Mouse (Mus musculus): ENCODE results near the gene Ulk3.

Gene Ulk3

DNA sequence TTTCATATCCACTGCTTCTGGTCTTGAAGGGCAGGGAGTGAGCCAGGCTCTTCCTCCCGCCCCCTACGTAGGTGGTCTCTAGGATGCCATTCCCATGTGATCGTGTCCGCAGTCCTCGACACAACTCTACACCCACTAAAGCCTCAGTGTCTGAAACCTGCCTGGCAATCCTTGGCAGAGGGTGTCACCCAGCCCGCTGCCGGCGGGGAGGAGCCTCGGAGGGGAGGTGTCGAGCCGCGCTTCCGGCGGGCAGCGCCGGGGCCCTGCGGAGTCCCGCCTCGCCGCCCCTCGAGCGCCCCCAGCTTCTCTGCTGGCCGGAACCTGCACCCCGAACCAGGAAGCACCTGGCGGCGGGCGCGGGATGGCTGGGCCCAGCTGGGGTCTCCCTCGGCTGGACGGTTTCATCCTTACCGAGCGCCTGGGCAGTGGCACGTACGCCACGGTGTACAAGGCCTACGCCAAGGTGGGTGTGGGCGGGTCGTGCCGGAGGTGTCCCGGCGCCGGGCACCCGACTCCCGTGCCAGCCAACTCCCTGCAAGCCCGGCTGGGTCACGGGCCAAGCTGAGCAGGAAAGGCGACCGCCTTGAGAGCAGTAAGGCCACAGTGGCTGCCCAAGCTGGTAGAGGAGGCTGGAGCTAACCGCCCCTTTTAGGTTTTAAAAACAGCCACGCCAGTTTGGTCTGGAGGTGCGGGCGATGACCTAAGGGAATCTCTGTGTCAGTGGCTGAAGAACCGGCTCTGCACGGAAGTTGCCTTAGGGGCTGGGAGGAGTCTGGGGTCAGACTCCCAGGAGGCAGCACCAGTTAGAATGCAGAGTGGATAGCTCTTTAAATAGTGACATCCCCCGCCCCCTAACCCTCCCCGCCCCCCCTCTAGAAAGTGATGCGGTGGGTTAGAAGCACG is at the start of gene Ulk3:
Gene Ulk3, plus strand, starts transcription at position 229 of the 903 bp plus-strand sequence.
- peak; percentile 71 to 81 for DNase-seq

DNA sequence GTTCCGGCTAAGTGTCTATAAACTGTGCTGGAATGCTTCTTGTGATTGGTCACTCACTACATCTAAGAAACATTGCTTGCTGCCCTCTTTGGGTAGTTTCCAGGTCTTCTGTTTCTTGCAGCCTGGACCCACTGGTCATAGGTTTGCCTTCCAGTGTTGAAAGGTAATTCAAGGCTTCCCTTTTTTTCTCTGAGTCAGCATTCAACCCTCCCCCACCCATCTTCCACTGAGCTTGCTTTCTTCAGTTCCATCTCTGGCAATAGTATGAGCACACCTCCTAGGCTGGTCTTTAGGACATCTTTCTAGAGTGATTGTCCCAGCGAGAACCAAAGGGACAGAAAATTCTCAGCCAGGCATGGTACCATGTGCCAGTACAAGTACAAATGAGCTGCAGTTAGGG is 49.7 kb upstream of the Ulk3 start:
- DNase-seq, result no peak

DNA sequence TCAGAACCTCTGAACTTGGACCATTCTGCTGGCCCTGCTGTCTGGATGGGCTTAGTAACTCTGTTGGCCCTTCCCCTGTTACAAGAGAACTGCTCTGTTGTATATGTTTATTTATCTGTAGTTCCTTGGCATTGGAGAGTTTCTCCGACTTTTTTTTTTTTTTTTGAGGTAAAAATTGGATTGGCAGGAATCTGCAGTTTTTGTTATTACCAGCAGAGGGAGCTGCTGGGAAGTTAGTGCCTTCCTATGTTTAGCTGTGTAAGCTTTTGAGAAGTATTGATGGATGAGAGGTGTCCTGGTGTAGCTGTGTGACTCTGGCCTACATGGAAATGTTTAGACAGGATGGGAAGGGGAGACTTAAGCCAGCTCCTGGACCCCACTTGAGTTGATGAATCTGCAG is 47.9 kb upstream of the Ulk3 start:
- DNase-seq, result peak; percentile 76 to 77

DNA sequence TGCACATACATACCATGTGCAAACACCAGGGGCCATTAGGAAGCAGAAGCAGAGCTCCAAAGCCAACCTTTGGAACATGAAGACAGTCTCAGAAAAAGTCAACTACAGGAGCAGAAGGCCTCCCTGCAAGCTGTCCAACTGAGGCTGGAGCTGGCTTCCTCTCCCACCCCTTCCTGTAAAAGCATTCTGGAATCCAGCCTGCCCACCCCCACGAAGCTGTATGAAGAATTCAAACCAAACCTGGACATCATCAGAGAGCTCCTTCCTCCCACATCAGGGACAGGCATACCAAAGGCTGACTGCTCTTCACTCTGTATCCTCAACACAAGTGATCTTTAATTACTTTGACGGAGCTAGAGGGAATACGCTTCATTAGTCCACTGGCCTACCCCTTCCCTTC is 45.3 kb upstream of the Ulk3 start:
- no peak for DNase-seq

DNA sequence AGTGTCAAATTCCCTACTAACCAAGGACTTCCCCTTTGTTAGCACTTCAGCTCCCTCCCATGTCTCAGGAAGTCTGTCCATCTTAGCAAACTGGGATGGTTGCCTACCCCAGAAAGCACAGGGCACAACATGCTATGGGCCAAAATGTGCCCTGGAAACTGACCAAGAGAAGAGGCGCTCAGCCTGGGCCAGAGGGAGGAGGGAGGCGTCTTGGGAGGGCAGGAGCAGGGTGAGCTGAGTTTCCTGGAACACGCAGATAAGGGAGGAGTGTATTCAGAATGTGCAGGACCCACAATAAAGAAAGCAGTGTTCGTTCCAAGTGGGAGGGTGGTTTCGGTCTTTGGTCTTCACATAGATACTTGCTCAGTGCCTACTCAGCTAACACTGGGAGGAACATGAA is 42.0 kb upstream of the Ulk3 start:
- DNase-seq, result peak; percentile 55 to 60

DNA sequence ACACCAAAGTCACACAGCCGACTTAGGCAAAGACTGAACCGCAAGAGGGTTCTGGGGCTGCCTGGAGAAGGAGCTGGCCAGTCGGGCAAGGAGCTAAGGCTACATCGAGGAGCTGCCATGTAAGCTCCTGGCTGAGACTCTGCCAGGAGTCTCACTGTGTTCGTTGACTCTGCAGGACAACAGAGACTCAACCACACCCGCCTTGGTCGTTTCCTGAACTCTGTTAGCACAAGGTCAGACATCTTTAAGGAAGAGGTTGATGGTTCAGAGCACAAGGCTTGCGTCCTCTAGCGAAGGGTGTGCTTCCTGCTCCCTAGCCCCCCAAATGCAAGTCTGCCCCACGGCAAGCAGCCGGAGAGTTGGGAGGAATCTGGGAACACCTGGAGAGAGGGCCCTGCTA is 41.4 kb upstream of the Ulk3 start:
- no peak for DNase-seq

DNA sequence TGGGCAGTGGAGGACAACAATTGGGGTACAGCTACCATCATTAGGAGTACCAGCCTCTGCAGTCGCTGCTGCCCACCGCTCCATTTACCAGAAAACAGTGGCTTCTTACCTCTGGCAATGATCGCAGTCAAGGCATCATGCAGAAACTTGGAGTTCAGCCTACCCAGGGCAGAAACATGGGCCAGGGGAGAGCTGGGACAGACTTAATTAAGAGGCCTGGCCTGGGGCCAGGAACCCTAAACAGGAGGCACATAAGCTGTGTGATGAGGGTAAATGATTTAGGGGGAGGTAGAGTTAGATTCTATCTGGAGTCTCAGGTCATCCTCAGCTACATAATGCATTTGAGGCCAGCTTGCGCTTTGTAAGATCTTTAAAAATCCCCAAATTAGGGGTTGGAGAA is 40.1 kb upstream of the Ulk3 start:
- DNase-seq, result peak; percentile 85 to 86

DNA sequence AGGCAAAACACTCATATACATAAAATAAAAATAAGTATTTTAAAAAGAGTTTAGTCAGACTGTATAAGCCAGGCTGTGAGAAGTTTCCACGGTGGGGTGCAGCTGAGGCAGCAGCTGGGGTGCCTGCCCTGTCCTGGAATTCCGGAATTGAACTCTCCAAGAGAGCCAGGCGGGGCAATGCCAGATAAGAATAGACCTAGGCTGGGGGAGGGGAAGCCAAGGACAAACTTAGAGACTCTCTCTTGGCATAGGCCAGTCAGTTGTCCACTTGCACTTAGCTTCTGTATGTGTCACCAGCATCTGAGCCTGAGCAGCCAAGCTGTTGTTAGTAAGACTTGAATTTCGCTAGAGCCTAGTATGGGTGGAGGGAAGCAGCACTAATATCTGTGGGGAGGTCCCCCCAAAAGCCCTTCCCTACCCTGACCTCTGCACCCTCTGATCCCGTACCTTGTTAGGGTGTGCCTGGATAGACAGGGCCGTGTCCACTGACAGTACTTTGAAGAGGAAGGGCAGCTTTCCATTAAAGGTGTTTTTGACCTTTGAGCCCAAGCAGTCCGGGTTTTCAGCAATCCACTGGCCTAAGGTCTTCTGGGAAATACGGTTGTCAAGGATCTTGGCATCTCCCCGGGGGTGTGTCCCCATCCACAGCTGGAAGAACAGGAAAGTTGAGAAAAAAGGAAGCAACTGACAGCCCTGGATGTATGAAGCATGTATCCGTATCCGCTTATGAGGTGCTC is 39.0 kb upstream of the Ulk3 start:
- DNase-seq, result no peak

DNA sequence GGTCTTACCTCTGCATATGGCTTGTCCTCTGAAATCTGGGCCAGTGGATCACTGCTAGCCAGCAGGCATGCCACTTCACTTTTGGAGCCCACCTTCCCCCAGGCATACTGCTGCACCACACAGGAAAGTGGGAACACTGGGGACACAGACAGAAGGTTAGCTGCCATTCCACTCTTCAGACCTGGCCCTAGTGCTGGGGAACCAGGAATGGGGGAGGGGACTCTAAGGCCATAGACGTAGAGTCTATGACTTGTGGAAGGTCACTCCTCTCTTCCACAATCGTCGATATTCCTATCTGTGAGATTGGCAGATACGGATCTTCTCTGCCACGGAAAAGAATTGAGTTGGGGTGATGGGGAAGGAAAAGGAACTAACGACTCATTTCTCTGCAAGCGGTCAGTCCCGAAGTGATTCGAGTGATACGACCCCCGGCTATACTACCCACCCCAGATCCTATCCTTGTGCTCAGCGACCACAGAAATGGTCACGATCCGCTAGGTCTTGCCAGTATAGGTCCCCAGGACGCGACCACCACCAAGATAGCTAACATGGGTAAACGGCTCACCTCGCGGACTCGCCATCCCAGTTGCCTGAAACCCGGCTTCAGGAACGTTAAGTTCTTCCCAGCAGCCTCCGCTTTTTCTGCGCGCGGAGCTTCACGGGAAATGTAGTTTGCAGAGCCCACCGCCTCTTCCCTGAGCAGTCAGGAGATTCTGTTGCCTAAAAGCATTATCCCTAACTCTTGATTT is 36.9 kb upstream of the Ulk3 start, which contains the start of gene Mpi:
Gene Mpi, minus strand, starts transcription at position 625 of the 749 bp plus-strand sequence.
- DNase-seq, result peak; percentile 80 to 84

DNA sequence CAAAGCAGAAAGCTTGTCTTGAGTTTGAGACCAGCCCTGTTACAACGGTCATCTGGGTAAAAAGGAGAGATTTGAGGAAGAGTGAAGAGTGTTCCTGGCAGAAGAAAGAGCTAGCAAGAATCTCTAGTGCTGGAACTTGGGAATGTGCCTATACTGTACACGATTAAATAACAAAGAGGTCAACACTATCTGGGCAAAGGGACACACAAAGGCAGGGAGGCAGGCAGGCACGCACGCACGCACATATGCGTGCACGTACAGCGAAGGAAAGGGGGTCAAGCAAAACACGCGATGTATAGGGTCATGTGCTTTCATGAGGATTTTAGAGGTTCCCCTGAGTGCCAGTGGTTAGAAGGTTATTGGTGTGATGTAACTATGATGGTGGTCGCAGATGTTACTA is 36.1 kb upstream of the Ulk3 start:
- no peak for DNase-seq

DNA sequence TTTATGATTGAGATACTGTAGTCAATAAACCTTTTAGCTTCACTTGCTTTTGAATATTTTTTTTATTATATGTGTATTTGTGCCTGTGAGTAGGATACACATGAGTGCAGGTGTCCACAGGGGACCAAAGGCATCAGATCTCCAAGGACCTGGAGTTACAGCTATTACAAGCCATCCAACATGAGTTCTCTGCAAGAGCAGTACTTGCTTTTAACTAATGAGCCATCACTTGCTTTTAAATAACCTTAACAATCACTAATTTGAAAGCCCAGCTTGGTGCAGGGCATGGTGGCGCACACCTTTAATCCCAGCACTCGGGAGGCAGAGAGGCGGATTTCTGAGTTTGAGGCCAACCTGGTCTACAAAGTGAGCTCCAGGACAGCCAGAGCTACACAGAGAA is 34.5 kb upstream of the Ulk3 start:
- DNase-seq, result no peak

DNA sequence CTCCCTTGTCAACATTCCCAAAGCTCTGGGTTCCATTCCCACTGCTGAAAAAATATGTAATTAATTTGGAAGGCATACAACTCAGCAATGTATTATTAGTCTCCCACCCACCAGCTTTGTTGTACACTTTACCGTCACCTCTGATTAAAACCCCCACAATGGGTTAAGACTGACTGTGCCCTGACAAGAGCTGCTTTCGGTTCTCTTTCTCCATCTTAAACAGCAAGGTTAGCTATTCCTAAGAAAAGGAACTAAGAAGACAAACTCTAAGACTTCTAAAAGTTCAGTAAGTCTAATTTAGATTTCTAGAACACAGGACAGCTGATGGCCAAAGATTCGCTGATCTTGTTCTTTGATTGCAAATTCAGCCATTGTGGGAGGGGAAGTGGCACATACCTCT is 32.0 kb upstream of the Ulk3 start:
- DNase-seq, result no peak

DNA sequence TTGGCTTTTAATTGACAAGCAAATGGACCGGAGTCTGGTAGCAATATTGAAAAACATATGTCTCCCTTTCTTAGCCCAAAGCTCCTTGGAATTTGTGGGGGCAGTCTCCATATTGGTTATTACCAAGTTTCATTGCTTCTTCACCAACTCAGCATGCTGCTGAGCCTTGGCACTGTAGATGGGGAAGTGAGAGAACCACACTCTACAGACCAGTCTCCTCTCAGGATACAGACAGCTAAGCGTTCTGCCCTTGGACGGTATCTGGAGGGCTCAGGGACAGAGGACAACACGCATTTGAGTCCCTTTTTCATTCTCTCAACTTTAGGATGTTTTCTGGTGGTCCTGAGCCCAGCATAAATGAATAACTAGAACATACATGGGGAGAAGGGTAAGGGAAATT is 30.6 kb upstream of the Ulk3 start:
- DNase-seq, result no peak

DNA sequence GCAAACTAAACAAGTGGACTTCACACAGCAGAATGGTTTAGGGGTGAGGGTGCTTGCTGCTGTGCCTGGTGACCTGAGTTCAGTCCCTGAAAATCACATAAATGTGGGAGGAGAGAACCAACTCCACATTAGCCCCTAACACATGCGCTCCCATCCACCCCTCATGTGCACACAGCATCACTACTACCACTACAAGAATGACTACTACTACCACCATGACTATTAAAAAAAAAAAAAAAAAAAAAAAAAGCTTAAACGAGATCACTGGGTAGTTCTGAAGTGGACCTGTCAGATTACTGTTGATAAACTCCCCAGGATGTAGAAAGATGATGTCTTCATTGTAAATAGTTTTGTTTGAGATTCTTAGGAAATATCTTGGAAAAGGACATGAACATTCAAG is 29.7 kb upstream of the Ulk3 start:
- no peak for DNase-seq

DNA sequence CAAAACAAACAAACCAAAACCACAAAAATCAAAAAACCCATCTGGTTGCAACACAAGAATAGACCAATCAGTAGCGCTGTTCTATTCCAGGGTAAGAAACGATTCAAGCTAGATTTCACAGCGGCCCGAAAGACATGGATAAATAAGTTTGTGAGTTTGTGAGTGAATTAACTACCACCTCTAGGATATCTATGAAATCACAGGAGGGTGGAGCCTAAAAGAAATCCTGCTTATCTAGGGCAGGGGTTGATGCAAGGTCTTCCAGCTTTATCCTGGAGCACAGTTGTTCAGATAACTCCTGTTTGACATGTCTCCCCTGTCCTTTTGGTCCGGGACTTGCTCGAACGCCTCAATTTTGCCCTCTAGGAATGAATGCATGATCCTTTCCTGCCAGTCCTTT is 29.0 kb upstream of the Ulk3 start:
- no peak for DNase-seq

DNA sequence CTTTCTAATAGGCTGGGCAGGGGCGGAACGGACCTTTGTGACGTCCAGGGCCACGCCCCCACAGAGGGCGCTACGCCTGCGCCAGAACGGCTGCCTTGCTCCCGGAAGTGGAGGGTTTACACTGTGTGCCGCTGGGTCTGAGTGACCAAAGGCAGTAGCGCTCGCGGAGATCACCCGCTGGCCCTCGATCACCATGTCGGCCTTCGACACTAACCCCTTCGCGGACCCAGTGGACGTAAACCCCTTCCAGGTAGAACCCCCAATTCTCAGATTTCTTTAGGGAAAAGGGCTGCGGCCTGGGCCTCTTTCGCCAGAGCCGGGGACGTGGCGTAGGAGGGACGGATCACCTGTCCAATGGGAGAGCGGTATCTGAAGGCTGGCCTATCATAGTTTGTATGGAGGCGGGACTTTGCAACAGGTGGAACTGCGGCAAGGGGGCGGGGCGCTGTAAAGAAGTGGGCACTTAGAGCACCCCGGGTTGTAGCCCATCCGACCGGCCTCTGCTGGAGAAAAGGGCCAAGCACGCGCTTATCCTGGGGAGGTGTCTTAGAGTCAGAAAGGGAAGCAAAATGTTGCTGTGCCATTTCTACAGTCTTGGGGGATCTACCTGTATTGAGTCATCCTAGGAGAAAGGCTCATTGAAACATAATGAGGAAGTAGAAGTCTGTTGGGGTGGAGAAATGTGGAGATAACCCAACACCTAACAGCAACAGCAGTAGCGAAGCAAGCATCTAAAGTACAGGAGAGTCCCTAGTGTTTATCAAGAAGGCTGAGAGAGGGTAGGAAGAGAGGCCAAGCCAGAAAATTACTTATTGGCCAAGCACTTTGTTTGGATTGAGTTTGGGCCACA is 28.2 kb upstream of the Ulk3 start, which contains the start of gene Scamp2:
Gene Scamp2, plus strand, starts transcription at position 83 of the 850 bp plus-strand sequence.
- DNase-seq, result peak; percentile 95 to 98

DNA sequence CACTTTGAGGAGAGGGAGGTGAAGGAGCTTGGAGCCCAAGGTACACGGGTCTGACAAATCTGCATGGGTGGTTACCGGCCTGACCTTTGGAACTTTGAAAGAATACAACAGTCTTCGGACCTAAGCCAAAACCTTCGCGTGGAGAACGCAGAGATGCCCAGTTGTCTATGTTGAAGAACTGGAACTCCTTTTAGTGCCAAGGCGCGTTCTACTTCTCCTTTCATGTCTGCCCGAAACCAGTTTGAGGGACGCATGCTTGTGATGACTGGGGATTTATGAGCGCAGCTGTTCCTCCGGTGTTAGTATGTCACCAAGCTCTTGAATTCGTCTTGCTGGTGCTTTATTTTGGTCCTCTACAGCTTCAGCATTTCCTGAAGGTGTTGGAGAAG is 27.5 kb upstream of the Ulk3 start:
- no peak for DNase-seq

DNA sequence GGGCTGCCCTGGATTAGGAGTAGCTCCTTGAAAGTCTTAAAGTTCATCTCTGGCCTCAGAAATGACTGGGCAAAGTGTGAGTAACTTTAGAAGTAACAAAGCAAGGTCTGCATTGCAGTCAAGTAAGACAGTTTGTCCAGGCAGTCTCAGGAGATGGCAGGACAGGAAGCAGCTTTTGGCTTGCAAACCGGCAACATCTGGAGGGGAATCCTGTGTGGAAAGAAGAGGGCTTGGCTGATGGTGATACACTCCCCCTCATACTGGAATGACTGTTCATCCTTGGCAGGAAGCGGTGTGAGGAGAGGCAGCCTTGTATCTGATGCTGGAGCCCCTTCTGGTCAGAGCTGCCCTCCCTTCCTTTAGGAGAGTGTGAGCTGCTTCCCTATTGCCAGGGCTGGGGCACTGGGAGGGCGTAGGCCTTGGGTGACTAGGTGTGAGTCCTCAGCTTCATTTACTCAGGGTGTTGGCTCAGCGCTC is 26.3 kb upstream of the Ulk3 start:
- no peak for DNase-seq

DNA sequence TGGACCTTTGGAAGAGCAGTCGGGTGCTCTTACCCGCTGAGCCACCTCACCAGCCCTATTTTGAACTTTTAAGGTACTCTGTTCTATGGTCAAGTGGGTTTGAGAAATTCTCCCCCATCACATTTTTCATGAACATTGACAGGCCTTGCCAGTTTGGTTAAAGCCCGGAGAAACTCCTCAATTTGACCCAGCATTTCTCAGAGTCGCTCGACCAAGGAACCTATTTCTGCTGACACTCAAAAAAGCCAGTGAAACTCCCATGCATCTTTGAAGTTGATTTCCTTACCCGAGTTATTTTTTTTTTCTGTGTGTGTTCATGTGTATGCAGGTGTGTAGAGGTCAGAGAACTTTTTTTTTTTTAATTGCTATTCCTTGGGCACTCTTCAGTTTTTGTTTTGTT is 24.6 kb upstream of the Ulk3 start:
- DNase-seq, result no peak

DNA sequence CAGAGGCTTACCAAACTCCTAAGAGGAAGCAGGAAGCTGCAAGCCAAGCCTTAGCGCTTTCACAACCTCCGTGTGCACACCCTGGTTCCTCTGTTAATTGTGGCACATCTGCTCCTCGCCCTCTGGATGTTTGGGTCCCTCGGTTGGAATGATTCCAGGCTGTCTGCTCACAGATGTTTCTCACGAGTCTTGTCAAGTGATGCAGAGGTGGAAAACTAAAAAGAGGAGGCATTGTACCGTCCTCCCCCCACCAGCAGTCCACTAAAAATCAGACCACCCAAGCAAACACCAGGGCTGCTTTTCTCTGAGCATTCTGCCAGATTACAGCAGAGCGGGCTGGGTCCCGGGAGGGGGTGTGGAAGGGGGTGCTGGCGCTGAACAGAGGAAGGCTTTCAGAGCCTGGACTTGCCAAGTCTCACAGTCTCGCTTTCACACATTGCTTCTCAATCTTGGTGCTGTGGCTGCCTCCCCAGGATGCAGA is 23.5 kb upstream of the Ulk3 start:
- DNase-seq, result peak in 1 of 2 experiments; percentile 46

DNA sequence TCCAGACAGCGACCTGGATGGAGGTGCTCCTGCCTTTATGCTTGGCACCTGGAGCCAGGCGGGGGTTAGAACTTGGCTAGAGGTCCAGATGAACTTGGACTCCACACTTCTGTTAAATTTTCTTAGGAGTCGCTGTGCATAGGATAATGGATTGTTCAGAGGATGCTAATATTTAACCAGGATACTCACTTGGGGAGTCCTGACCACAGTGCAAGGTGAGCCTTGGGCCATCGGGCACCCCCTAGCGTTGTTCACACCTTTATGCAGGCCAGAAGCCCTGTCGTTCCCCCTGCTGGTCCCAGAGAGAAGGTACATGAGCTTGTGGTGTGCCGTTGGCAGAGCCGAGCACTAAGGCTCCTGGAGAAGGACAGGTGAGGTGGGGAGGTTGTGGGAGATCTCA is 22.4 kb upstream of the Ulk3 start:
- peak in 1 of 2 experiments; percentile 33 for DNase-seq

DNA sequence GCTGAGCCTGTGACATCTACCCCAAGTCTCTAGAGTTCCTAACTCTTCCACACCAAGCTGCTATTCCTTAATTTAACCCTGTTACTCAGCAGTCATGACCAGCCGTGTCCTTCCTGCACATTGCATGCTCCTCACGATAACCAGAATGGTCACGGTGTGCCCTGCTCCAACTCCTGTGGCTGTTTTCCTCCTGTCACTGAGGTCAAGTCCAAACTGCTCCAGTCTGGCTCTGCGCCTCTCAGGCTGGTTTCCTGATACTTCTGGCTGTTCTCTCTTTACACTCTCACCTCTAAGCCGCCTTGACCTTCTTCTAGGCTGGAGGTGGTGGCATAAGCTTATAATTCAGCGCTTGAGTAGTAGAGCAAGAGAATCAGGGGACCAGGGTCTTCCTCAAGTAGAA is 20.8 kb upstream of the Ulk3 start:
- no peak for DNase-seq

Measured in cerebellum, postnatal 14 days (tissue).